Mouse (Mus musculus) CD4-positive naive resting alpha-beta T cell, adult 76 days (primary cell): ENCODE measurements around the gene Rbpjl. TPM values are rescaled to one million over a fixed set of nuclear protein-coding genes. Genes with fewer than 3 reads are reported as not detected.

ENCODE experiments used
- total RNA-seq: library from RNA; stranded (reverse); gene quantifications from one replicate; pipeline ENCODE4 v1.2.4, GENCODE M21; 2023

Rbpjl gene
- total RNA-seq: not detected

DNA sequence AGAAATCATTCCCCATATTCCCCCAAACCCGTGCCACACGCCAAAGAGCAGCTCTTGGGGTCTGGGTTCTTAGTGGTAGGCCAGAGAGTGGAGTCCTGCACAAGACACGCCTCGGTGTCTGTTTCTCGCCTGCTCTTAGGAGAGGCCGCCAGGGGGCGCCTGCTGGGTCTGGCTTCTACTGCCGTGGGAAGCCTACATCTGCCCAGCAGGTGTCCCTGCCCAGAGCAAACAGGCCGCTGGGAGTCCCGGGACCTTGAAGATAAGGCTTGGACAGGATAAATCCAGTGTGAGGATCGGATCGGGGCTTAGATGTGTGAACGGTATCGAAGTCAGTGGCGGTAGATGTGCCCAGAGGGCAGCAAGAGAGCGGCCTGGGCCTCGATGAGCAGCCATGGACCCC lies at the start of gene Rbpjl:
Rbpjl (plus strand) TSS at position 236 of the 400 bp plus-strand sequence.

DNA sequence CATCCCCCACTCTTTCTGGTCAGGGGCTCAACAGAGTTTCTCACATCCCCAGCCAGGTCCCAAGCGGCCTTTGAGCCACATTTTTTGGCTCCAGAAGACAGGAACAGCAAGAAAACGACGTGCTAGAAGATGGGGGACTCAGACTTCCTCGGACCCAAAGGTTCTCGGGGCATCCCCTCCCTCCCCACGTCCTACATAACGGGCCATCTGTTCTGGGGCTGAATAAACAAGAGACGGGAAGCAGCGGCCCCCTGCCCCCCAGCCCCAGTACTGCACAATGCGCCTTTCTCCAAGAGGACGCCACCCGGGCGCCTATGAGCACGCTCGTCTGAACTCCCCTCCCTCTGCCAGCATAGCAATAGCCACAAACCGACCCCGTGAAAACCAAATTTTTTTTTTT lies 13.9 kb upstream of the Rbpjl start, which contains the start of gene Slpi:
Slpi (minus strand) TSS at position 76 of the 400 bp plus-strand sequence.

GRCm38 (mm10) chr2:164405060-164405459 lies 2.1 kb downstream of the Rbpjl start, which contains the start of gene Matn4:
TSS of gene Matn4 (minus strand) at chr2:164405160.

DNA sequence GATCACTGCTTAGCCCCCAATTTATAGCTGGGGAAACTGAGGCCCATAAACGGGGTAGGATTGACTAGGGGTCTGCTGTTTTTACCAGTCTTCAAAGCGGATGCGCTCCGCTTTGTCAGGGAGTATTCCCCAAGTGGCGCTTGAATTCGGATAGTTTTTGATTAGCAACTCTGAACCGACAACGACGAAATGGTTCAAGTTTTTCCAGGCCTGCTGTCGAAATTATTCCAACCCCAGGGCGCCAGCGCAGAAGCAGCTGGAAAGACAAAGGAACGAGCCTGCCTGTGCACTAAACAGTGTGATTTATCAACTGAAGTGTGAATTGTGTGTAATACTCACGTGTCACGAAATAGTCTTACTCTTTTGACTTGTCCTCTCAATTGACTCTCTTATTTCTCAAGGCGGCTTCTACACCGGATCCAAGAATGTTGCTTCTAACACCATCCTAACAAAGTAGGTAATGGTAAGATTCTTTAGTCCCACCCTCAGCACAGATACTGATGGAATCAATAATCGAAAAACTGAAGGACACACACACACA lies 40.6 kb downstream of the Rbpjl start, which contains the start of gene Sdc4:
Sdc4 (minus strand) TSS at position 428 of the 541 bp plus-strand sequence.

GRCm38 (mm10) chr2:164456864-164457300 lies 53.9 kb downstream of the Rbpjl start, which contains the start of gene Sys1:
TSS of gene Sys1 (plus strand) at chr2:164456964.

DNA sequence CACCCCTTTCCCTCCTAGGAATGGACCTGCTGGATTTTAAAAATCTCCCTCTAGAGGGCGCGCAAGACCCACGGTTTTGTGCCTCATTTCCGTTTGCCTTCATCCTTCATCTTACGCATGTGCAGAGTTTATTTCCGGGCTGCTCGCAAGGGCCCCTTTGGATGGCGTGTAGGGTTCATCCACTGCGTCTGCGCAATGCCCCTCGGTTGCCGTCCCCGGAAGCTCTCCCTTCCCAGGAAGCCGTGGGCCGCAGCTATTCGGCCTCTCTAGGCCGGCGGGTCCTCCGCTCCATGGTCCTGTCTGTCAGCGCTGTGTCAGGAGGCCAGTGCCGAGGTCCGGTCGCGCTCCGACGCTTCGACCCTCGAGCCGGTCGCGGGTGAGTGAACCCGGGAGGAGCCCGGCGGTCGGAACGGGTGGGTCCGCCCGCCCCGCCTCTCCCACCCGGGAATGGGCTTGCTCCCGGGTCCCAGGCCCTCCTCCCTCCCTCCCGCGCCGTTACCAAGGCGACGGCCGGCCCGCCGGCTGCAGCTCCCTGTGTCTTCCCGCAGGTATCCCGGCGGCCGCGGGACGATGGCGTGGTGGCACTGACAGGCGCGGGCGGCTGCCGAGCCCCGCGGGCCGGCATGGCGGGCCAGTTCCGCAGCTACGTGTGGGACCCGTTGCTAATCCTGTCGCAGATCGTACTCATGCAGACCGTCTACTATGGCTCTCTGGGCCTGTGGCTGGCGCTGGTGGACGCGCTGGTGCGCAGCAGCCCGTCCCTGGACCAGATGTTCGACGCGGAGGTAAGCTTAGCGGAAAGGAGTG lies 58.0 kb downstream of the Rbpjl start, which contains the start of gene Gm20458:
Gm20458 (plus strand) TSS at position 223 of the 807 bp plus-strand sequence.

Other genes with a start within 250 kb of the Rbpjl start
- not detected for gene Kcns1, start 232.0 kb upstream of the Rbpjl start, total RNA-seq
- gene Wfdc5, start 220.4 kb upstream of the Rbpjl start, total RNA-seq: not detected
- gene Wfdc12, start 212.5 kb upstream of the Rbpjl start, total RNA-seq: not detected
- gene Wfdc15a, start 203.0 kb upstream of the Rbpjl start, total RNA-seq: not detected
- gene Wfdc15b, start 181.5 kb upstream of the Rbpjl start, total RNA-seq: not detected
- not detected for gene Svs2, start 164.7 kb upstream of the Rbpjl start, total RNA-seq
- gene Svs3b, start 146.5 kb upstream of the Rbpjl start, total RNA-seq: not detected
- not detected for gene Svs4, start 124.7 kb upstream of the Rbpjl start, total RNA-seq
- not detected for gene Svs3a, start 113.9 kb upstream of the Rbpjl start, total RNA-seq
- not detected for gene Svs6, start 86.4 kb upstream of the Rbpjl start, total RNA-seq
- gene Svs5, start 70.4 kb upstream of the Rbpjl start, total RNA-seq: not detected
- gene Slpi, start 14.0 kb upstream of the Rbpjl start, total RNA-seq: 7.1 TPM
- gene Matn4, start 2.0 kb downstream of the Rbpjl start, total RNA-seq: not detected
- gene Sdc4, start 40.7 kb downstream of the Rbpjl start, total RNA-seq: 12.5 TPM
- gene Sys1, start 53.8 kb downstream of the Rbpjl start, total RNA-seq: 55.4 TPM
- gene Gm20458, start 57.8 kb downstream of the Rbpjl start, total RNA-seq: 0.56 TPM
- gene Trp53tg5, start 70.6 kb downstream of the Rbpjl start, total RNA-seq: not detected
- 4.5 TPM for gene Dbndd2, start 83.0 kb downstream of the Rbpjl start, total RNA-seq
- 67.9 TPM for gene Pigt, start 94.4 kb downstream of the Rbpjl start, total RNA-seq
- not detected for gene Wfdc2, start 159.3 kb downstream of the Rbpjl start, total RNA-seq
- not detected for gene Spint3, start 170.3 kb downstream of the Rbpjl start, total RNA-seq
- not detected for gene Wfdc6a, start 182.3 kb downstream of the Rbpjl start, total RNA-seq
- not detected for gene Eppin, start 190.5 kb downstream of the Rbpjl start, total RNA-seq
- gene Wfdc6b, start 210.4 kb downstream of the Rbpjl start, total RNA-seq: not detected
- not detected for gene Wfdc8, start 210.5 kb downstream of the Rbpjl start, total RNA-seq
- not detected for gene Wfdc16, start 235.7 kb downstream of the Rbpjl start, total RNA-seq